Mouse (Mus musculus) mouse trophoblast stem cell (cell line): ENCODE measurements around the gene Cpd.
"Not testable (repeated sequence)": the region's sequence is repeated elsewhere in the genome, so short reads cannot be mapped to it uniquely, and the experiment has no call there.

ENCODE experiments used
- in situ Hi-C, 2 experiments: fragments of 300-500 bp; cut with MseI, MboI; formaldehyde crosslinking; loops; 2 replicates in 1 of 2; 3 replicates in 1 of 2; pipeline ENCODE4 v1.15.1; 2025

The Cpd gene

DNA sequence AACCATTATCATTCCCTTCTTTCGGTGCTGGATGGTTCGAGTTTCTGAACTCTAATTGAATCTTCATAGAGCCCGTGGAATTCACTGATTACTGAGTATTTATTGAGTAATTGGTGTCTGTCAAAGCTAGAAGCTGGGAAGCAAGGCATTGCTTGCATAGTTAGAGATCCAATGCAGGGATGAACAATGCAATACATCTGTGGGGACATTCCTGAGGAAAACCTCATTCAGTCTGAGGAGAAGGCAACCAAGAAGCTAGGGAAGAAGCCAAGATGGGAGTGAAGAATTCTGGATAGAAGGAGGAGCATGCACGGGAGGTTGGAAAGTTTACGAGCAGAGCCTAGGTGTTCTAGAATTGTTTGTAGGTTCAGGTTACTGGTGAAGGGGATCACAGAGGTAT, 1.3 kb upstream of the Cpd start:
- in situ Hi-C loops = no loop called here

DNA sequence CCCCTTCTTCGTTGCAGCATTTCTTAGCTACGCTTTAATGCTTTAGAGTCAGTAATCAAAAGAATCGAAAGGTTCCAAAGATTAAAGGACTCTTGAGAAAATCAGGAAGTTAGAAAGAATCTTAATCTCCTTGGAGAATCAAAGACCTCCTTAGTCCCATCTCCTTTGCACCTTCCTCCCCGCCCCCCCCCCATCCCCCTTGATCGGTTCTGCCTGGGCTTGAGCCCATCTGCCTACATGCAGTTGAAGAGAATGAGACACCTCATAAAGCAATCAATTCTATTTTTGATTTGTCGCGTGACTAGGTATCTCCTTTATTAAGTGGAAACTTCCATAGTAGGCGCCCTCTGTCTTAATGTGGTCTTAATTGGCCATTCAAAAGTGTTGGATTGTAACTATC, 536 bp upstream of the Cpd start:
- in situ Hi-C loops = no loop called here

DNA sequence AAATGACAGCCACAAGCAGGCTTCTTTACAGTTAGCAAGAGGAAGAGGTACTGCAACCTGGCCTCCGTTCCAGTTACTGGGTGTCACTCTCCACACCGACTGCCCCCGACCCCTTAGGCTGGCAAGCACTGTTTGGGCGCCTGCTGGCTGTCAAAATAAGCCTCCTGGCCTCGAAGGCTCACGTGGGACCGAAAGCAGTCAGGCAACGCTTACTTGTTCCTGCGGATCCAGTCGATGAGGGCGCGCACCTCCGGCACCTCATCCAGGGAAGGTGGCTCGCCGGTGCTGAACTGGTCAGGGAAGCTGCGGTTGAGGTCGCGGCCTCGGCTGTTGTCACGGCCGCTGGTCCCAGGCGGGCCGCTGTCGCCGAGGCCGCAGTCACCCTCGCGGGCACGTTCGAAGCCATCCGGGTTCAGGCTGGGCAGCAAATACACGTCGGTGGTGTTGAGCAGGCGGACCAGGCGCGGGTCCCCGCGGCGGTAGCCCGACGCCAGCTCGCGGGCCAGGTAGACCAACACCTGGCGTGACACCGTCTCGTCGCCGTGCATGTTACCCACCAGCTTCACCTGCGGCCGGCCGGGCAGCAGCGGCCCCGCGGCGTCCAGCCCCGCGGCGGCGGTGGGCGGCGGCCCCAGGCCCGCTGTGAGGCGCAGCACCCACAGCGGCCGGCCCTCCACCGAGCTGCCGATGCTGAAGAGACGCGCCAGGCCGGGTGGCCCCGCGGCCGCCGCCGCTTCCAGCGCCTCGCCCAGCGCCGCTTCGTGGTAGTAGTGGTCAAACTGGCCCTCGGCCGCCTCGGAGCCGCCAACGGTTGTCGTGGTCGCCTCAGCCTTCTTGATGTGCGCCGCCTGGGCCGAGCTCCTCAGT, 574 bp downstream of the Cpd start:
- in situ Hi-C loops = no loop called here

DNA sequence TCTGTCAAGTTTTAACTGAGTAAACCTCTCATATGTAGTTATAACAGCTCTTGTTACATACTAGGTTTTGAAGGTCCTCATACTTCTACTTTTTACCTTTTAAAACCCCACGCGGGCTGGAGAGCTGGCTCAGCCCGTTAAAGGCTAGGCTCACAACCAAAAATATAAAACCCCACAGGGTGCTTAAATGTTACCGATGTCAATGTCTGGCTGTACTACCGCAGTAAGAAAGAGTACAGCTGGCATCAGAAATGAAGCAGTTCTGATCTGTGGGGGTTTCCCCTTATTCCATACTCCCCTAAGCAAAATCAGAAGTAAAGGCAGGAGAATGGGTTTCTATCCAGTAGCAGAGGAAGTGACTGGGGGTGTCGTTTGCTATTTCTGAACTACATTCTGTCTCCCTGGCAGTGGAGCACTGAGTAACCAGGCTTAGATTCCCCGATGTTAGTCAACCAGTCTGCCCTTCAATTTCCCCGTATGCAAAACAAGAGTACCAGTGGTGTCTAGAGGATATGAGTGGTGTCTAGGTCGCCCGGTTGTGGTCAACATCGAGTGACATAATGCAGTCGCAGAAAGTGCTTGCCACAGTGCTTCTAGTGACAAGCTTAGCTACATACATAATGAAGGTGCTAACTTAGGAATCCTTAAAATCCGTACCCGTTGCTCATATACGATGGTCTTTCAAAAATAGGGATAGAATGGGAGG, 1.4 kb downstream of the Cpd start:
- in situ Hi-C loops = no loop called here

DNA sequence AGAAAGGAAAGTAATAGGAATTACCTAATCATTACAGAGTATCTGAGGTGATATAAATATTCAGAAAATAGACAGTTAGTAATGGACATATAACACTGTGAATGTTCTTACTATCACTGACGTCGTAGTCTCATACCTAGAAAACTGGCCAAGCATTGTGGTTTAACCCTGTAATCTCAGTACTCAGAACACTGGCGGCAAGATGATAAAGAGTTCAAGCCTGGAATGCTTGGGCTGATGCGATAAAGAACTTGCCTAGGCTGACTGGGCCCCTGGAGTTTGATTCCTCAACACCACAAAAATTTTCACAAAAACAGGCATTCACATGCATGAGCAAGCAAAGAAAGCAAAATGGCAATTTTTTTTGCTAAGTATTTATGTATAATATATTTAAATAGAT, 8.2 kb downstream of the Cpd start:
- in situ Hi-C loops = no loop called here

DNA sequence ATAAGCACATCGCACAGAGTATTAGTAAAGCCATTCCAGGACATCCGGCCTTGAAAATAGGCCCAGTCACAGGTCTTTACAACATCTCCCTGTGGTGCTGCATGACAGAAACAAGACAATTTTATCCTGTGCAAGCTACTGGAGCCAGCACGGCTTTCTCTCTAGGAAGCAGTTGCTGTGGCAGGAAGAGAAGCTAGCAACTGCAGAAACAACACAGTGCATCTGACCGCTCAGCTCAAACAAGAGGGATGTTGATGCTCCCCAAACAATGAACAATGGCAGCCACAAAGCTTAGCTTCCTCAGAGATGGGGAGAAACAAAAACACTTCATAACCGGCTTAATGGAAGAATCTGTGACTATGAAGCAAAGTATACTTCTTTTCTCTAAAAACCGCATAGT, 10.5 kb downstream of the Cpd start:
- in situ Hi-C loops = no loop called here

DNA sequence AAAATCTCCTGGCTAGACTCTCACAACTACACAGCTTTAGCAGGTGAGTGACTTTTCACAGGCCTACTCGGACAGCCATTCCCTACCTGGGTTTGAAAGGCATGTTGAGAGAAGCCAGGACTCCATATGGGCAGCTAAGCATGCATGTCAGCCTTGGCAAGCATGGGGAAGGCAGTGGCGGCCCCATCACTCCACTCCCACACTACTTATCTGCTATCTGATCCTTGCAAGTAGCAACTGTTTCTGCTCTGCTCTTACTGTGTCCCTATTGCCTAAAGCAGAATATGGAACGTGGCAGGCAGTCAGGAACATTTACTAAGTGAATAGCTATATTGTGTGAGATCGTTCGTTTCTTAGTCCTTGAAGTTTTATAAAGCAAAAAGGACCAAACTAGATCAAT, 10.9 kb downstream of the Cpd start:
- in situ Hi-C loops = no loop called here

DNA sequence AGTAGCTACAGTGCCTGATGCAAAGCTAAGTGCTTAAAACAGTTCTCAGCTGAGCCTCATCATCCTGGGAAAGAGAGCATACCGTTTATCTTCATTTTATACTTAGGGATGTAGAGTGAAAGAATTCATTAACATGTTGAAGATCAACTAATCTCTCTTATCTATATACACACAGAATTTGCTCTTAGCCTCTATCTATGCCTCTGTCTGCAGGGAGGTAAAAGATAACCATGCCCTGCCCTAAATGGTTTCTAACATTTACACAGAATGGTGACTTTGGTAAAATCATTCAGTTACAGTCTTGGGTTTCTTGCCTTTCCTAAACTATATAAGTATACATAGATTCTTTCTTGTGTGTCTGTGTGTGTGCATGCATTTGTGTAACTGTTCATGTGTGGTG, 12.2 kb downstream of the Cpd start:
- in situ Hi-C loops = no loop called here

DNA sequence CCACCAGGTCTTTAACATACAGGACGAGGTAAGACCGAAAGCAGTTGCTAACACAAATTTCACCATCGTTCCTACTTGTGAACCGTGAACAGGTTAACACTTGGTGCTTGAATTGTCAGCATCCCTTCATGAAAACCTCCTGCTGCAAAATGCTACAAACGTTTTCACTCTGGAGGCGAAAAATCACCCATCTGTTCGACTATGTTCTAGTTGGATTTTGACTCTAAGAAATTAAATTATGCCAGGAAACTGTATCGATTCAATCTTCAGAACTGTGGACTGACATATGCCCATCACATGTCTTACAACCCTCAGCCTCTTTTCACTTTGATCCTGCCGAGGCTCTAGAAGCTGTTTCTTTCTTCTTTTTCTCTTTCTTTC, 21.9 kb downstream of the Cpd start:
- in situ Hi-C loops = no loop called here

DNA sequence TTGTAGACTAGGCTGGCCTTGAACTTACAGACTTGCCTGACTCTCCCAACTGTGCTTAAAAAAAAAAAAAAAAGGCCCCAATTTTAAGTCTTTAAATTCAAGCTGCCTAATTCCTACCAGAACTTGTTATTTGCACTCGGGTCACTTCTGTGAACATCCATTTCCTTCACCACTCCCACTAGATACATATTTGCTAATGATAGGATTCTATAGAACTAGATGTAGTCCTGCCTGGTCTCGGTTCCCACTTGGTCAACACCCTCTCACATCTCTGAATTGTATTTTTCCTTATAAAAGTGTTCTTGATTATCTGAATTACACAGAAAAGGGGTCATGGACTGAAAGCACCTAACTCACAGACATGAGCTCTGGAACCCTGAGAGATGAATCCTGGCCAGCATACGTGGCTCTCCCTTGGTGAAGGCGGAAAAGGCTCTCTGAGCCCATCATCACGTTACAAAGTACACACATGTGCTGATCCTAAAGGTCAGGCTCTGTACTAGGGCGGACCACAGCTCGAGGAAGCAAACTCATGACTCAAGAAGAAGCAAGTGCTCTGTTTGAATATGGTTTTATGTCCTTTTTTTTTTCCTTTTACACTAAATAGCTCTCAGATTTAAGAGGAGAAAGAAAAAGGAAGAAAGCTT, 22.5 kb downstream of the Cpd start:
- in situ Hi-C loops = no loop called here

DNA sequence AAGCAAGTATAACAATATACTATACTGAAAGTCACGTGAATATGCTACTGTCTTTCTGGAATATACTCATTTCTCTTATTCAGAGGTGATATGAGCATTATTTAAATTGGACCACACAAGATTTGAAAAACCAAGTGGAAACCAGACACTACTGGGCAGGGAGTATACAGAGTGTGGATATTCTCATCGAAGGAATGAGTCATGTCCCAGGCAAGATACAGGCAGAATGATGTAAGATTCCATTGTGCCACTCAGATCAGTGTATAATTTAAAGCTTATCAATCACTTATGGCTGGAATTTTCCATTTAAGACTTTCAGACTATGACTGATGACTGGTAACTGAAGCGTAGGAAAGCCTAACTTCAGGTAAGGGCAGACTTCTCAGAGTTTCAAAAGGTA, 23.2 kb downstream of the Cpd start:
- in situ Hi-C loops = no loop called here

DNA sequence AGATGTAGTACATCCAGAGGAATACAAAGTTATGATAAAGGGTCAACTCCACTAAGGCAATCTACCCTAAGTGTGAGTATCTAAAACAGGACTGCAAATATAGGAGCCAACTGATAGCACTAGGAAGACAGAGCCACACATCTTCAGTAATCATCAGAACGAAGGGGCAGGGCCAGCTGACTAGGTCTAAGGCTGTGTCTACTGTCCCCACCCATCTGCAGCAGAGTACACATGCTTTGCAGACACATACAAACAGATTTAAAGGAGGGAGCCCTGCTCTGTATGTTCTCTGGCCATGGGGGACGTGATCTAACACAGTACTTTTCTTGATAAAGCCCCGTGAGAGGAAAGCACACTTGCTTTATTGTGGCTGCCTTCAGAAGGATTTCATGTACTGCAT, 25.5 kb downstream of the Cpd start:
- in situ Hi-C loops = no loop called here

DNA sequence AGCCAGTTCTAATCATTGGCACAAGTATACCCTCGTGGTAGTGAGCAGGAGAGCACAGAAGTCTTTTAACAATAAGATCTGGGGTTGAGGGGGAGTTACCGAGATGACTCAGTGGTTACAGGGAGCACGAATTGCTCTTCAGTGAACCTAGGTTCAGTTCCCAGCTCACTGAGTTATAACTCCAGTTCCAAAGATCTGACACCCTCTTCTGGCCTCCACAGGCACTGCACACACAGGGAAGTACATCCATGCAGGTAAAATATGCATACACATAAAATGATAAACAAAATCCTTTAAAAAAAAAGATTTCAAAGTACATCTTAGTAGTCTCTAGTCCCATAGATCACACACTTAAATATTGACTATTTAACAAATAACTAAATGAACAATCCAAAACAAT, 29.2 kb downstream of the Cpd start:
- in situ Hi-C loops = no loop called here

DNA sequence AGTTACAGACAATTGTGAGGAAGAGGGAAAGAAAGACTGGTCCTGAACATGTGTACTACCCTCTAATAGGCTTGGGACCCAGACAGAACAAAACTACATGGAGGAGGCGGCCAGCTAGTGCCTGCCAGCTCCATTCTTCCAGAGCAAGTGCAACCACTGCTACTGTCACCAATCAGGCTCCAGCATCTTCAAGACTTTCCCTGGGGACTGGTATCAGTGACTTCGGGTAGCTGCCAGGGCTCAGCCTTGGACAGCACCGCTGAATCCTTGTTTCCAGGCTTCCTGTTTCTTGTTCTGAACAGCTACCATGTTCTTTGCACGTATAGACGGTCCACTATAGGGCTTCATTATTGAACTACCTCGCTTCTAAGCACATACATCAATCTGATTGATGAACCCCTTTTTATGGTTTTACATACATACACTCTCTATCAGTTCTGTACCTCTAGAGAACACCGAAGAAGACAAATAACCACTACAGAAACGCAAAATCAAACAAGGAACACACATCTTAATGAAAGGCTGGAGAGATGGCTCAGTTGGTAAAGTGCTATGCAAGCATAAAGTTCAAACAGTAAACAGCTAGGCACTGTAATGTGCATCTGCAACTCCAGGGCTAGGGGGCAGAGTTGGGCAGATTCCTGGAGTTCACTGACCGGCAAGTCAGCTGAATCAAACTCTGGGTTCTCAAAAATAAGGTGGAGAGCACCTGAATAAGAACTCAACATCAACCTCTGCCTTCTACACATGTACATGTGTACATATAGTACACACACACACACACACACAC, 35.9 kb downstream of the Cpd start:
- in situ Hi-C loops = no loop called here

DNA sequence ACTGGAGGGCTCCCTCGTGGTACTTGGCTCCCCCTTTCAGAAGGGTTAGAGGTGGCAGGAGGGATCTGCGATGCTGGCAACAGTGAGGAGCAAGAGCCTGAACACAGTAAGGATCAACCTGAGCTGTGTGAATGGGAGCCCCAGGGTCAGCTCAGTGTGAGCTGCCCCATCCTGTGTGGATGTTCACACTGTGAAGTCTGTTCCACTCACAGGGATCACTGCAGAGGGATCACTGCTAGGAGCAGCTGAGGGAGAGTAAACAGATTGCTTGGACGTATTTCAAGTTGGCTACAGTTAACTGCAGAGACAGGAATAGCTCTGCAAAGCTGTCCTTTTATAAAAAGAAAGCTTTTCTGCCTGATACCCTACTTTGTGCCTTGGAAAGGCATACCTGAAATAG, 37.4 kb downstream of the Cpd start:
- in situ Hi-C loops = no loop called here

DNA sequence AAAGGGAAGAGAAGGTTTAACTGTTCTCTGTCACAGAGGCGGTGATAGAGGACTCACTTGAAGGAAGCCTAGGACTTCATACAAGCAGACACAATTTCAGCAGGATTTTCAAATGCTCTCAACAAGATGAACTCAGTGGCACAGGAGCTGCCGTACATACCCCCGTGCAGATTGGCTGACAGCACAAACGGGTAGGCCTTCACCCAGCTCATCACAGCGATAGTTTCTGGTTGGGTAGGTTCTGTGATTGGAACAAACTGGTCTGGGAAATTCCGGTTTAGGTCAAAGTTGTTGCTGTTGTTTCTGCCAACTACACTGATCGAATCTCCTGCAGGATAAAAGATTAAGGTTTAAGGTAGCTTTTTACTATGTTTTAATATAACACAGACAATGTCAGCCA, 38.3 kb downstream of the Cpd start:
- in situ Hi-C loops = no loop called here

DNA sequence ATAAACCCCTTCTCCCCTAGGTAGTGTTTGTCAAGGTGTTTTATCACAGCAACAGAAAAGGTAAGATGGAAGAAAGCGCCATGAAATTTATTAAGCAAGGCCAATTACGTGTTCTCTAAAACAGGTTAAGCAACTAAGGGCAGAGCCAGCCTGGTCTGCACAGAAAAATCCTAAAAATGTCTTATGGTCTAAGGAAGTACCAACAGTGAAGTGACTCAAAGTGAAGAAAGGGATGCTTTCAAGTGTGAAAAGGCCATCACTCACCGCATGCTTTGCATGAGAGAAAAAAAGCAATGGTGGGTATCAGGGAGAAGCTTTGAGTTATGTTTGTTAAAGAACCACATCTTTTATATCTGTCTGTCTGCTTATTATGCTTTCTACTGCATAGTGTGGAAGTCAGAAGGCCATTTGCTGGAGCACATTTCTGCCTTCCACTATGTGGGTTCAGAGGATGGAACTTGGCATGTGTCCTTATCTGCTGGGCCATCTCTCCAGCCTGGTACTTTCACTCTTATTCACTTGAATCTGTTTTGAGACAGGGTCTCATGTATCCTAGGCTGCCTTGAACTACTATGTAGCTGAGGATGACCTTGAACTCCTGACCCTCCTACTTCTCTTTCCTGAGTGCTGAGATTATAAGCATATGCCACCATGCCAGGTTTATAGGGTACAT, 39.7 kb downstream of the Cpd start:
- in situ Hi-C loops = no loop called here

DNA sequence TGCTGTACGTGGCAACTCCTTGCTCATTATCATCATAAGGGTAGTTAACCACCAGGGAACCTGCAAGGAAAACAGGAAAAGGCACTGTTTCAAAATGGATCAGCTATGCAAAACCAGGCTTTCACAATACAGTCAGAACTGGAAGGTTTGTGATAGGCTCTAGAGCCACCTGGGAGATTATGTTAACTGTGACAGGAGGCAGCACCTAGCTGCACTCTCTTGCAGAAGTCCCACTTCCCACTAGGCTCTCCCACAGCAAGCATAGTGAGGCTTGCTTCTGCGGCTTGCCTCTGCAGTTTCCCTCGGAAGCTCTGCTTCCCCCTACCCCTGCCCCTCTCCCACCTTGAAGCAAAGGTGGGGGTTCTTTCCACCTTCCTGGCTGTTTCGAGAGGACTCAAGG, 40.8 kb downstream of the Cpd start:
- in situ Hi-C loops = no loop called here

DNA sequence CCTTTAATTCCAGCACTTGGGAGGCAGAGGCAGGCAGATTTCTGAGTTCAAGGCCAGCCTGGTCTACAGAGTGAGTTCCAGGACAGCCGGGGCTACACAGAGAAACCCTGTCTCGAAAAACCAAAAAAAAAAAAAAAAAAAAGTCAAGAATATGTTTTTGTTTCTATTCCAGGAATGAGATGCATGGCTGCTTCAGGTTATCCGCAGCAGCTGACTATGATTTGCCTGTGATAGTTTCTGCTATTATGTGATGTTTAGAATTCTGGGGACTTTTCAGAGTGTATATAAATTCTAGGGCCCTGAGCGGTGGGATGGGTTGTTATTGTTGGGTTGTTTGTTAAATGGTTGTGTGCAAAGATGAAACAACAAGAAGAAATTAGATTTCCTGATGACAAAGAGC, 41.7 kb downstream of the Cpd start:
- in situ Hi-C loops = not testable (repeated sequence)

DNA sequence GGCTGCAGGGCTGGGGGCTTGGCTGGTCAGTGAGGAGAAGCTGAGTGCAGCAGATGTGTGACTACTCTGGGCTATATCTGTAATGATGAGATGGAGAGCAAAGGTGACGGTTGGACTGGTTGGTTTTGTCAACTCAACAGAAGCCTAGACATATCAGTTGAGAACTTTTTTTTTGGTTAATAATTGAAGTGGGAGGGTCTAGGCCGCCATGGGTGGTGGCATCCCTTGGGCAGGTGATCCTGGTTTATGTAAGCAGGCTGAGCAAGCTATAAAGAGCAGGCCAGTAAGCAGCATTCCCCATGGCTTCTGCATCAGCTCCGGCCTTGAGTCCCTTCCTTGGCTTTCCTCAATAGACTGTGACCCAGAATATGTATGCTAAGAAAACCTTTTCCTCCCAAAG, 43.6 kb downstream of the Cpd start:
- in situ Hi-C loops = no loop called here

DNA sequence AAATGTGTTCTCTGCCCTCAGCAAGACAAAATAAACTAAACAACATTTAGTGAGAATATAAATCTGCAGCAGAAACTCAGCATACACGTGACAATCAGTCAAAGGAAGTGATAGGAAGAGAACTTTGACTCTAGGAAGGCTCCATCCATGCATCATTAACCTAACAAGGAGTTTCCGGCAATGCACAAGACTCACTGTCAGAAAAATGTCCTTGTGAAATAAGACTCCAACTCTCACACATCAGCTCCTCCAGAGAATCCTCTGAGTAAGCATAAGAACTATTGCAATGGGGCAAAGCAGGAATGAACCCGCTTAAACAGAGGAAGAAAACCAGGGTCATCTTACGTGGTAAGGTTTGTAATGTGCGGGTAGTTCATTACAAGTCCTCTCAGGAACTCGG, 49.6 kb downstream of the Cpd start:
- in situ Hi-C loops = loop anchor here in 1 of 2 experiments (5.0 kb wide), 1 partner anchor 95 kb away; no protein-coding TSS in a partner anchor
